Mouse (Mus musculus) layer of hippocampus, adult 2 months (tissue): ENCODE results near the gene Nphs1. TPM values are rescaled to one million over a fixed set of nuclear protein-coding genes. Genes with fewer than 3 reads are reported as not detected.
"Not testable (repeated sequence)": the region's sequence is repeated elsewhere in the genome, so short reads cannot be mapped to it uniquely, and the experiment has no call there.

Experiments used
- DNase-seq, 2 experiments: peaks; one replicate each; pipeline ENCODE4 v3.0.0; 2022; ENCODE audit warnings: low spot score in 2 of 2
- H3K27ac ChIP-seq: fragments of 200-600 bp; 2 replicates; pipeline ENCODE4 v1.8.1; 2022
- H3K4me3 ChIP-seq: fragments of 200-600 bp; 2 replicates; pipeline ENCODE4 v1.8.1; 2022; ENCODE audit warnings: mild to moderate bottlenecking
- CTCF ChIP-seq: fragments of 200-600 bp; conservative IDR thresholded peaks from 2 replicates; pipeline ENCODE4 v1.8.1; 2022; ENCODE audit warnings: antibody characterized with exemption, mild to moderate bottlenecking, moderate library complexity
- total RNA-seq, 2 experiments: library from RNA; stranded (reverse); gene quantifications; 2 replicates each; pipeline ENCODE4 v1.2.3; 2021

Nphs1 gene
- total RNA-seq, 2 experiments from 2014 or later: 1.2 to 1.3 TPM

DNA sequence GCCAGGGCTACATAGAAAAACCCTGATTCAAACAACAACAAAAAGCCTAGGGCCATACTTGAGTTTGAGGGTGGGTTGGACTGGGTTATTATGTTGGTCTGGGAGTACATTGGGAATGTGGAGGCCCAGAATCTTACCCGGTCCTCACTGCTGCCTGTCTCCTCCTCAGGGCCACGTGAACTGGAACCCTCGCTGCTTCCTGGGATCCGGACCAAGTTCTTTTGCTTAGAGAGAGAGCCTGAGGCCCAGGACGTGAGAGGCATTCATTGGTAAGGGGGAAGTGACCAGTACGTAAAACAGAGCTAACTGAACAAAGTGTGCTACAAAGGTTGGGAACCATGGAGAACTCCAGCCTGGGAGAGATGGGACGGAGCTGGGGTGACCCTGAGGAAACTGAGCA lies 7.9 kb upstream of the Nphs1 start:
- TF ChIP-seq CTCF: no peak
- Histone ChIP-seq H3K4me3 (no peak overlapping the region), H3K27ac (peak overlapping the region; percentile 76)
- DNase-seq: peak in 1 of 2 experiments; percentile 50

DNA sequence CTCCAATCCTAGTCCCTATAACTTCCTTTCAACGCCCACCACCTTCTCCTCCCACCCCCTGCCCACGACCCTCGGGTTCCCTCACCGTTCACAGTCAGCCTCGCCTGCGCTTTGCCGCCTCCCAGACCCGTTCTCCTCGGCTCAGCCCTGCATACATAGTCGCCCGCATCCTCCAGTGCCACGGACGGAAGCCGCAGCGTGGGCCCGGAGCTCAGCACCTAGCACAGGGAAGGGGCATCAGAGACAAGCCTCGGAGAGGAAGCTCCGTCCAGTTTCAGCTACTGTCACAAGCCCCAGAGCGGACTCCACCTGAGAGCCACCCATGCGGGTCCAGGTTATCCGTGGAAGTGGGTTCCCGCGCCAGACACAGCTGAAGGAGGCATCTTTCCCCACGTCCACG lies 4.8 kb upstream of the Nphs1 start:
- no peak overlapping the region for H3K27ac ChIP-seq
- no peak overlapping the region for H3K4me3 ChIP-seq
- TF ChIP-seq CTCF: no peak
- no peak for DNase-seq

DNA sequence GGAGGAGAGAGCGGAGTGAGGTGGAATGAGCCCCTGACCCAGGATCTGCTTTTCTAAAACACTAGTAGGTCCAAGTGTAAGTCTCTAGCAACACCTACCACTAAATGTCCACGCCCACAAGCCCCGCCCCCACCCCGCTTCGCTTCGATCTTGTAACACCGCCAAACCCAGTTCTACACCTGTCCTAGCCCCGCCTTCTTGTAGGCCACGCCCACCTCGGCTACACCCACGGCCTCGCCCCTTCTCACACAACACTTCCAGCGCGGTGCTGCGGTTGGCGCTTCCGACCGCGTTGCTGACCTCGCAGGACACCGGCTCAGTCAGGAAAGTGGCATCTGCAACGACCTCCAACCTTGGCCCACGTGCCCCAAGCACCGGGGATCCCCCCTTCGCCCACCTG lies 4.3 kb upstream of the Nphs1 start:
- Histone ChIP-seq H3K27ac (no peak overlapping the region), H3K4me3 (no peak overlapping the region)
- DNase-seq: no peak
- no peak for TF ChIP-seq CTCF

DNA sequence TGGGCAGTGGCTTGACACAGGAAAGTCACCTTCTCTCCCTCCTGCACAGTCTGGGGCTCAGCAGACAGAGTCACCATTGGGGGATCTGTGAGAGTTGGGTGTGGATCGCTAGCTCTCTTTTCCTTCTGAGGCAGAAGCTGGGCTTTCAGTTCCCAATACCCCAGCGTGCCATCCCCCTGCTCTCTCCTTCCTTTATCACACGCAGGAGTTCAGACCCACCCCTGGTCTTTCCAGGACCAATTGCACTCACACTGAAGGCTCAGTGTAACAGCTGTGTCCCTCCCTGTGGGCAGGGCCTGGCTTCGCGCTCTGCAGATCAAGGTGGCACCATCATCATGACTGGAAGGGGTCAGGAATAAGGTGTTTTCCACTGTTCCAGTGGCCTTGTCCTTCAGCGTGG lies 3.9 kb upstream of the Nphs1 start:
- no peak overlapping the region for H3K4me3 ChIP-seq
- H3K27ac ChIP-seq: no peak overlapping the region
- DNase-seq: no peak
- TF ChIP-seq CTCF: no peak

DNA sequence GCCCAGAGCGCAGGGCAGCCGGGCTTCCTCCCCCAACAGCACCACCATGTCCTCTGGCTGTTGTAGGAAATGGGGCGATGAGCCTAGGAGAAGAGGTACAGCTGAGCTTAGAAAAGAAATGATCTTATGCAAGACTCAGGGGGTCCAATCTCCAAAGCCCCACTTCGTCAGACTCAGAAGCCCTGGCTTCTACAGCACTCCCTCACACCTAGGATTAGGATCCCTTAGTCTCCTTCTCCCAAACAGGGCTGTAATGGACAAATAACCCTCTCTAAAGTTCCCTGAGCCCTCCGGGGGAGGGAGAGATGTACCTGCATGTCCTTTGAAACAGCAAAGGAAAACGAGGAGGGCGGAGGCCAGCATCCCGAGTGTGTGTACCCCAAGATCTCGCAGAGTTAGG lies 1.6 kb upstream of the Nphs1 start:
- peak overlapping the region; percentile 53 for H3K4me3 ChIP-seq
- no peak for DNase-seq
- H3K27ac ChIP-seq: peak overlapping the region; percentile 92
- TF ChIP-seq CTCF: no peak

DNA sequence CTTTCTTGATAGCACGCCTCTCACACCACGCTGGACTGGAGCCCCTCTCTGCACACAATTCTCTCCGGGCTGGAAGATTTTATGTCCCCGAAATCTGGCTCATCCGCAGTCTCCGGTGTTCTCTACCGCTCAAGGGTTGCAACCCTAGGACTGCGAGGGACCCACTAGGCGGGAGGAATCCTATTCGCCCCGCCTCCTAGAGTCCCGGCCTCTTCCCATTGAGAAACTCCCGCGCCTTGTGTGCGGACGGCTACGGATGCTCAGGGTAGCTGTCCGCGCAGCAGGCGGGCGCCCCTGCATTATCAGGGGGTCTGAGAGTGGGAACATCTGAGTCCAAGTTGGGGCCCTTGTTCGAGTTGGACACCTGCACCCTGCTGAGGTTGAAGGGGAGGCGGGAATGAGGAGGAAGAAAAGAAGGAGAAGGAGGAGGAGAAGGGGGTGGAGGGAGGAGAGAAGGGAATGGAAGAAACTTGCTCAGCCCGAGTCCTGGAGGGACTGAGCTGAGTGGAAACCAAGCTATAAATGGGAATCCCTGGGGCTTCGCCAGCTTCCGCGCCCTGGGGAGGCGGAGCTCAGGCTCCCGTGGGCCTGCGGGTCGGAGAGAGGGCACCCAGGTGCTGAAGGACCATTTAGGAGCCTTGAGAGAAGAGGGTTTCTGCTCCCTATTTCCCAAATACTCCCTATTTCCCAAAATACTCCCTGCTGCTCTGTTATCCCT lies 1.0 kb upstream of the Nphs1 start:
- H3K27ac ChIP-seq: peak overlapping the region; percentile 92
- DNase-seq: no peak
- H3K4me3 ChIP-seq: peak overlapping the region; percentile 53
- TF ChIP-seq CTCF: no peak

DNA sequence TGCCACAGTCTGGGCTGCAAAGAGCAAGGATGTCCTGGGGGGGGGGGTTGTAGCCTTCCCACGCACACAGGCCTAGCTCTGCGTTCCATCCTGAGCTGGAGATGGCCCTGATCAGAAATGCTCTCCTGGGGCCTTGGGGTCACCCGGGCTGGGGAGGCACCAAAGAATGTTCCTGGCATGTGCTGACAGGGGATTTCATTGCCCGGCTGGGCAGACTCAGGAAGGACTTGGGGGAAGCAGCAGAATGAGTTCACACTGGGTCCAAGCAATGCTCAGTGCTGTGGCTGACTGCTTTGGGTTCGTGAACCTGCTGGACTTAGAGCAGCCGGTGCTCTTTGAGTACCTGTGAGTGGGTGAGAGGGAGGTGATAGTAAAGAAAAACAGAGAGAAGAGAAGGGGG lies 1.4 kb downstream of the Nphs1 start:
- DNase-seq: no peak
- Histone ChIP-seq H3K4me3 (no peak overlapping the region), H3K27ac (no peak overlapping the region)
- no peak for TF ChIP-seq CTCF

DNA sequence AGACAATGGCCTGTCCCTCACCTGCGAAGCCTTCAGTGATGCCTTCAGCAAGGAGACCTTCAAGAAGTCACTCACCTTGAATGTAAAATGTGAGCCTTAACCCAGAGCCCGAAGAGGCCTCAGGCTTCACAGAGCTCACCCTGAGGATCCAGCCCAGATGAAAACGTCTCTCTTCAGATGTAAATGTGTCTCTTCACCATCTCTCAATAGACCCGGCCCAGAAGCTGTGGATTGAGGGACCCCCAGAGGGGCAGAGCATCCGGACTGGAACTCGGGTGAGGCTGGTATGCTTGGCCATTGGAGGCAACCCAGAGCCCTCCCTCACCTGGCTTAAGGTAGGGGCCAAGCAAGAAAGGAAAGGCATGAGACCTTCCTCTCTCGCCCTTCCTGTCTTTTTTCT lies 5.5 kb downstream of the Nphs1 start:
- Histone ChIP-seq H3K4me3 (no peak overlapping the region), H3K27ac (no peak overlapping the region)
- DNase-seq: no peak
- no peak for TF ChIP-seq CTCF

DNA sequence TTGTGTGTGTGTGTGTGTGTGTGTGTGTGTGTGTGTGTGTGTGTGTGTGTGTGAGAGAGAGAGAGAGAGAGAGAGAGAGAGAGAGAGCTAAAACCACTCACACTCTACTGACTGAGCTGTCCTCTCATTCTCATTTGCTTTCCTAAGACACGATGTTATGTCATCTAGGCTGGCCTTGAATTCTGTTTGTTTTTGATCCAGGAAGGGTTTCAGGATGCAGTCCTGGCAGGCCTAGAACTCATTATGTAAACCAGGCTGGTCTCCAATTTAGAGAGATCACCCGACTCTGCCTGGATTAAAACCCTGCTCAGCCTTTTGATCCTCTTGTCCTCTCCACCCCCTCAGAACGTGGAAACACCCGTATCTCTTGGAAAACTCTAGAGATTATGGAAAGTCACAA lies 5.9 kb downstream of the Nphs1 start:
- no peak for DNase-seq
- no peak for TF ChIP-seq CTCF
- Histone ChIP-seq H3K27ac (no peak overlapping the region), H3K4me3 (no peak overlapping the region)

DNA sequence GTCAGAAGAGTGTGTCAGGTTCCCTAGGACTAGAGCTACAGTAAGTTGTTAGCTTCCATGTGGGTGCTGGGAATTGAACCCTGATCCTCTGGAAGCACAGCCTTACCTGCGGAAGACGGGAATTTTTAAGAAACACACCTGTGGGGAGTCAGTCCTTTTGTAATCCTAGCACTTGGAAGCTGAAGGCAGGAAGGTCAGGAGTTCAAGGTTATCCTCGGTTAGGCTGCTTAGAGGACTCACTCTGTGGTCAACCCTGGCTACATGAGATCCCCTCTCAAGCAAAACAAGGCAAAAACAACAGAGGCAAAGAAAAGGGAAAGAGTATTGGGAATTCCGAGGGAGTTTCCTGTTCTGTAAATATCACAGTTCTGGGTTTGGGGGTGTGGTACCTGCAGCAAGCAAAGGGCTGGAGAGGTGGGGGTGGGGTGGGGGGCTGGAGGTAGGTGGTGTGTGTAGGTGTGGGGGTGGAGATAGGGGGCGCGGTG lies 6.7 kb downstream of the Nphs1 start:
- TF ChIP-seq CTCF: no peak

DNA sequence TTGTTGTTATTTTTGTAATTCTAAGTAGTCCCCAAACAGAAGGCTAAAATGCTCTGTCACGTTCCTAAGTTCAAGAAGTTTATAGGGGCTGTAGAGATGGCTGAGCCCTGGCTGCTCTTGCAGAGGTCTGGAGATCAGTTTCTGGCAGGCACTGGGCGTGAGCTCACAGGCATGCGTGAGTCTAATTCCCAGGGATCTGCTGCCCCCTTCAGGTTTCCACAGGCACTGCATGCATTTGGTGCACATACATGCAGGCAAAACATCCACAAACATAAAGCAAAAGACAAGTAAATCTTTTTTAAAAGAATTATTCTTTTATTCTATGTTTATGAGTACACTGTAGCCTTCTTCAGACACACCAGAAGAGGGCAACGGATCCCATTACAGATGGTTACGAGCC lies 14.3 kb downstream of the Nphs1 start:
- peak in 1 of 2 experiments; percentile 56 for DNase-seq
- Histone ChIP-seq H3K27ac (no peak overlapping the region), H3K4me3 (no peak overlapping the region)
- peak; percentile 81 for TF ChIP-seq CTCF

More for the DNA sequence above, 6.7 kb downstream of the Nphs1 start:
- DNase-seq: no peak
- H3K27ac ChIP-seq: no peak overlapping the region
- H3K4me3 ChIP-seq: no peak overlapping the region

DNA sequence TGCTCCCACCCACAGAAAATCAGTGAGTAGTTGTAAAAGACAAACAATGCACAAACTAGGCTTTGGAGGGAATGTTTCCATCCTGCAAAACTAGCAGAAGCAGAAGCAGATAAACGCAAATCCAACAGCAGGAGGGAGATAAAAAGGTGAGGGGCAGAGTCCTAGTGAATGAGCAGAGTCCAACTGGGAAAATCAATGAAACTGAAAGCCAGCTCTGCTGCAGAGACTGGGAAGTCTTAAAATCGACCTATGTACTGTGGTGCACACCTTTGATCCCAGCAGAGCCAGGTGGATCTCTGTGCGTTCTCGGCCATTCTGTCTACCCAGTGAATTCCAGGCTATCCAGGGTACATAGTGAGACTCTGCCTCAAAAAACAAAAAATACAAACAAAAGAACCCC lies 16.9 kb downstream of the Nphs1 start:
- H3K27ac ChIP-seq: no peak overlapping the region
- DNase-seq: no peak
- TF ChIP-seq CTCF: no peak
- H3K4me3 ChIP-seq: no peak overlapping the region

DNA sequence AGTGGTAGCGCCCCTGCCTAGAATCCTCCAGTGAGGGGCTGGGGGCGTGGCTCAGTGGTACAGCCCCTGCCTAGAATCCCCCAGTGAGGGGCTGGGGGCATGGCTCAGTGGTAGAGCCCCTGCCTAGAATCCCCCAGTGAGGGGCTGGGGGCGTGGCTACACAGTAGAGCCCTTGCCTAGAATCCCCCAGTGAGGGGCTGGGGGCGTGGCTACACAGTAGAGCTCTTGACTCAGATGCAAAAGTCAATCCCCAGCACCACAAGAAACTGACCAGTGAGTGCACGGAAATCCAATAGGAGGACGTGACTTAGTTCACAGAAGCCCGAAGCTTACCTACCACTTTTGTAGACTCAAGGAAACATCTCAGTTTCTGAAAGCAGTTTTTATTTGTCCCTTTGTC lies 18.0 kb downstream of the Nphs1 start:
- H3K4me3 ChIP-seq, H3K27ac ChIP-seq, DNase-seq: not testable (repeated sequence)

DNA sequence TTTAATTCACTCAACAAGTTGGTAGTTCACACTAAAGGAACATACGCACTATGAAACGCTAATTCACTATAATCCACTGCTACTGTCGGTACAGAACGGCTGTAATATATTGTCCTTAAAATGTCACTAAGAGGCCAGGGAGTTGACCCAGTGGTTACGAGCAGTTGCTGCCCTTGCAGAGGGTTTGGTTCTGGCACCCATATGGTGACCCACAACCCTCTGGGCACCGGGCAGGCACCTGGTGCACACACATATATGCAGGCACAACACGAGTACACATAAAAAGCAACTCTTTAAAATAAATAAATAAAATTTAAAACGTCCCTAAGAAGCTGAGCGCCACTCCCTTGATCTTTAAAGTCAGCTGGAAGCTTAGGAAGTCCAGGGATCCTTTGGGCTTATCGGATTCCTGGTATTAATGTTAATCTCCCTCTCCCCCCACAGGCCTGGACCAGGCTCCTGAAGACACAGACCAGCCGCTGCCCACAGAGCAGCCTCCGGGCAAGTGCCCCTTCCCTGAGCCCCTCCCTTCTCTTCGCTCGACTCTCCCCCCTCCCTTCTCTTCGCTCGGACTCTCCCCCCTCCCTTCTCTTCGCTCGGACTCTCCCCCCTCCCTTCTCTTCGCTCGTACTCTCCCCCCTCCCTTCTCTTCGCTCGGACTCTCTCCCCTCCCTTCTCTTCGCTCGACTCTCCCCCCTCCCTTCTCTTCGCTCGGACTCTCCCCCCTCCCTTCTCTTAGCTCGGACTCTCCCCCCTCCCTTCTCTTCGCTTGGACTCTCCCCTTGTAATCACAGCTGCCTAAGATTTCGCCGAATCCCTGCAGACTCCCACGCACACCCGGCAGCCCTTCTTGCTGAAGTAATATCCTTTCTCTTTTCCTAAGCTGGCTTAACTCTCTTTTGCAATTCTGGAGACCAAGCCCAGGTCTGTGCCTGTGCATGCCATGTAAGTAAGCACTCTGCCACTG lies 19.6 kb downstream of the Nphs1 start:
- DNase-seq: peak; percentile 47 to 65
- Histone ChIP-seq H3K27ac (peak overlapping the region; percentile 43; the same call in 1 of the 2 replicates), H3K4me3 (peak overlapping the region; percentile 43)
- no peak for TF ChIP-seq CTCF
